32 mouse cellular contexts compared by ENCODE assay signal in the genomic region with DNA sequence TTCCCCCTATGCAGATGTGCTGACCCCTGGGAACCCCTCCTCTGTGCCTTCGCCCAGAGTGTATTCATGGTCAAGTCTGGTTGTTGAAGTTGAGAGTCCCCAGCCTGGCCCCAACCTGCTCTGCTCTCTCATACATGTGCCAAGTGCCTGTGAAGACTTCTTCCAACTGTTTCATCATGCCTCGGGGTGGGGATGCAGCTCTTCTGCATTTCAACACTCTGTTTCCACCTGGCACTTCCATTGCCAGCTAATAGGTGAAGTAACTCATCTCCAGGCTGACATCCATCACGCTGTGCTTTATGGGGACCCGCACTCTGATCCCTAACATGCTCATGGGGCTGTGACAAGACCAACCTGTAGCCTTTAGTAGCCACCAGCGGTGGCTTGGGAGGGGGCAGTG.
DNase-seq lines count a peak whose midpoint lies in the region; ATAC-seq lines count a peak whose summit lies in the region.
"Had no signal": no experiment of that assay in that cellular context is flagged by ENCODE, and none has a peak within 500 bp of the region (broad histone marks: within the 10 kb centered on the region; RNA-seq: fewer than 3 reads in every experiment).

No protein-coding gene starts in this region.

- H3K27ac ChIP-seq in liver, embryonic 15.5 days (replicated peaks) = peak overlapping the region; percentile 33; the same call in 1 of the 2 replicates
- no peak overlapping the region for H3K27ac ChIP-seq in liver, embryonic 11.5 days (ENCODE audit: low read depth, low read length)
- H3K27ac ChIP-seq: embryonic facial prominence, embryonic 13.5 days; hindbrain, embryonic 12.5 days; hindbrain, postnatal 0 days; kidney, embryonic 15.5 days; left cerebral cortex, adult 2 months; limb, embryonic 12.5 days; liver, embryonic 14.5 days had no signal

- no peak for DNase-seq in liver, embryonic 11.5 days (ENCODE audit: low spot score)
- peak; percentile 95 for DNase-seq in fat pad, adult 2 months (ENCODE audit: extremely low read depth, low read depth, low spot score)
- DNase-seq in gonadal fat pad, adult 2 months (ENCODE audit: low read depth) = peak; percentile 88
- peak; percentile 42 for DNase-seq in lung, postnatal 36 days
- no peak for DNase-seq in frontal cortex, postnatal 10 days (ENCODE audit: low spot score in 2 of 2)
- DNase-seq in ovary, postnatal 10 days (ENCODE audit: low spot score) = no peak
- DNase-seq: adrenal gland, postnatal 10 days; B cell, adult 2 months; cerebellum, adult 11 months; cerebellum, adult 9-10 months; cerebellum, postnatal 36 days; forebrain, postnatal 0 days; gastrocnemius, postnatal 14 days; heart, adult 18-20 months; heart, postnatal 36 days; kidney, adult 11 months; kidney, postnatal 25 days; right cerebral cortex, postnatal 4 days; thymus, adult 2 months; thymus, postnatal 36 days had no signal

- no peak overlapping the region for H3K9ac ChIP-seq in liver, embryonic 15.5 days
- no peak overlapping the region for H3K9ac ChIP-seq in liver, embryonic 11.5 days (ENCODE audit: low read depth, low read length)
- H3K9ac ChIP-seq: embryonic facial prominence, embryonic 13.5 days; forebrain, postnatal 0 days; hindbrain, embryonic 12.5 days; kidney, embryonic 15.5 days; limb, embryonic 12.5 days; liver, embryonic 14.5 days had no signal

- H3K4me2 ChIP-seq in liver, embryonic 15.5 days = no peak overlapping the region
- no peak overlapping the region for H3K4me2 ChIP-seq in liver, embryonic 11.5 days
- H3K4me2 ChIP-seq: embryonic facial prominence, embryonic 13.5 days; heart, embryonic 11.5 days; hindbrain, embryonic 12.5 days; kidney, embryonic 15.5 days; limb, embryonic 12.5 days; midbrain, embryonic 11.5 days had no signal

- WGBS in liver, embryonic 15.5 days (ENCODE audit: insufficient replicate concordance) = 60% methylated on average over 5 of the region's 5 CpGs
- 83% methylated on average over 5 of the region's 5 CpGs for WGBS in liver, embryonic 11.5 days

- H3K4me1 ChIP-seq in liver, embryonic 15.5 days (replicated peaks) = peaks cover 26% of the 10 kb centered on the region
- peaks cover 9% of the 10 kb centered on the region; the same call in 1 of the 2 replicates for H3K4me1 ChIP-seq in liver, embryonic 11.5 days (replicated peaks; ENCODE audit: control insufficient read depth, insufficient read depth, low read length)

- no peaks in the 10 kb centered on the region for H3K27me3 ChIP-seq in liver, embryonic 15.5 days
- H3K27me3 ChIP-seq in liver, embryonic 11.5 days (replicated peaks; ENCODE audit: control insufficient read depth, insufficient read depth, low read length) = peaks cover 4% of the 10 kb centered on the region; the same call in 1 of the 2 replicates
- H3K27me3 ChIP-seq: hindbrain, embryonic 12.5 days; kidney, embryonic 15.5 days; limb, embryonic 12.5 days had no signal

- no peak for ATAC-seq in liver, embryonic 15.5 days (ENCODE audit: insufficient read depth)
- no peak for ATAC-seq in liver, embryonic 11.5 days (replicated peaks; ENCODE audit: low FRiP score)
- ATAC-seq: activated CD4-positive, CD25-positive, alpha-beta regulatory T cell, adult 4 months; forebrain, postnatal 0 days; hindbrain, postnatal 0 days; midbrain, embryonic 16.5 days had no signal

- H3K36me3 ChIP-seq in liver, embryonic 15.5 days (replicated peaks) = no peaks in the 10 kb centered on the region
- H3K36me3 ChIP-seq in liver, embryonic 11.5 days (ENCODE audit: control insufficient read depth, insufficient read depth, low read length) = no peaks in the 10 kb centered on the region
- H3K36me3 ChIP-seq: embryonic facial prominence, embryonic 13.5 days; hindbrain, embryonic 12.5 days; kidney, embryonic 15.5 days; limb, embryonic 12.5 days had no signal

- H3K4me3 ChIP-seq in liver, embryonic 15.5 days (replicated peaks) = no peak overlapping the region
- H3K4me3 ChIP-seq in liver, embryonic 11.5 days (ENCODE audit: low read depth, low read length) = no peak overlapping the region
- H3K4me3 ChIP-seq: embryonic facial prominence, embryonic 13.5 days; hindbrain, embryonic 12.5 days; kidney, embryonic 15.5 days; left cerebral cortex, adult 2 months; limb, embryonic 12.5 days had no signal

- no peaks in the 10 kb centered on the region for H3K9me3 ChIP-seq in liver, embryonic 15.5 days (replicated peaks)
- H3K9me3 ChIP-seq in liver, embryonic 11.5 days (ENCODE audit: control insufficient read depth, low read length) = no peaks in the 10 kb centered on the region
- H3K9me3 ChIP-seq: kidney, embryonic 15.5 days had no signal

Comparison
In these comparisons a context has a peak if more than half of its experiments do, and no peak if none do; other contexts are left out.
1. DNase-seq: peak in fat pad, adult 2 months (single experiment), gonadal fat pad, adult 2 months (single experiment) and lung, postnatal 36 days (single experiment); none in liver, embryonic 11.5 days (single experiment), frontal cortex, postnatal 10 days (0 of 2) and ovary, postnatal 10 days (single experiment).